Mouse (Mus musculus) heart, embryonic 14.5 days (tissue): Measurements from ENCODE around the gene 2010111I01Rik. TPM values are rescaled to one million over a fixed set of nuclear protein-coding genes. Genes with fewer than 3 reads are reported as not detected.

ENCODE experiments used
- ATAC-seq: fragments of 200-750 bp; cut with Nextera tagmentation; 2 replicates; pipeline ENCODE4 v1.8.0; 2017; ENCODE audit warnings: low read depth, moderate TSS enrichment; ENCODE audit not compliant: insufficient number of reproducible peaks, insufficient read depth, low FRiP score
- H3K27ac ChIP-seq, 2 experiments: fragments of 200-500 bp in 1 of 2; fragments of 300-500 bp in 1 of 2; sonication (generic) in 1 of 2; replicated peaks in 1 of 2; 2 replicates each; pipeline ENCODE4 v1.5.1; 2012 to 2014; ENCODE audit warnings: low read depth in 2 of 2, low read length in 2 of 2, control low read depth in 1 of 2, mild to moderate bottlenecking in 1 of 2, mixed read lengths in 1 of 2; ENCODE audit not compliant: control insufficient read depth in 1 of 2, insufficient read depth in 1 of 2
- H3K27me3 ChIP-seq: fragments of 300-500 bp; sonication (generic); 2 replicates; pipeline ENCODE4 v1.6.1; 2014; ENCODE audit warnings: mild to moderate bottlenecking, low read length, control low read depth; ENCODE audit not compliant: control insufficient read depth, insufficient read depth
- H3K36me3 ChIP-seq: fragments of 300-500 bp; sonication (generic); 2 replicates; pipeline ENCODE4 v1.6.1; 2014; ENCODE audit warnings: mild to moderate bottlenecking, control low read depth, low read length, mixed read lengths; ENCODE audit not compliant: control insufficient read depth, insufficient read depth
- H3K4me1 ChIP-seq, 2 experiments: fragments of 200-500 bp in 1 of 2; fragments of 300-500 bp in 1 of 2; sonication (generic) in 1 of 2; 2 replicates each; pipeline ENCODE4 v1.6.1; 2012 to 2014; ENCODE audit warnings: low read length in 2 of 2, control low read depth in 1 of 2, mixed read lengths in 1 of 2; ENCODE audit not compliant: control insufficient read depth in 2 of 2, insufficient read depth in 2 of 2
- H3K4me2 ChIP-seq: fragments of 300-500 bp; sonication (generic); 2 replicates; pipeline ENCODE4 v1.6.1; 2014; ENCODE audit warnings: mild to moderate bottlenecking, low read length
- H3K4me3 ChIP-seq, 2 experiments: fragments of 200-500 bp in 1 of 2; fragments of 300-500 bp in 1 of 2; sonication (generic) in 1 of 2; 2 replicates each; pipeline ENCODE4 v1.5.1; 2012 to 2014; ENCODE audit warnings: low read length in 2 of 2, mild to moderate bottlenecking in 2 of 2, control low read depth in 1 of 2, low read depth in 1 of 2, moderate library complexity in 1 of 2; ENCODE audit not compliant: control insufficient read depth in 1 of 2, insufficient read depth in 1 of 2
- H3K9ac ChIP-seq: fragments of 300-500 bp; sonication (generic); 2 replicates; pipeline ENCODE4 v1.6.1; 2014; ENCODE audit warnings: mild to moderate bottlenecking, low read length
- H3K9me3 ChIP-seq: fragments of 300-500 bp; sonication (generic); 2 replicates; pipeline ENCODE4 v1.6.1; 2016; ENCODE audit warnings: low read length, control low read depth; ENCODE audit not compliant: control insufficient read depth
- WGBS: fragments of 180-500 bp; shearing (Covaris S2); extraction: QIAGEN DNeasy Blood & Tissue Kit; methylation state at CpG from one replicate; pipeline ENCODE4 v1.1.7; 2014; 5-methylcytosine and 5-hydroxymethylcytosine counted together
- polyA plus RNA-seq: library from polyadenylated mRNA; unstranded; fragments of >200 nt; fragmentation: Nextera tagmentation; extraction: Ambion mirVana; gene quantifications from 2 replicates; pipeline ENCODE4 v1.2.1, GENCODE M21; 2014

2010111I01Rik gene
- polyA plus RNA-seq, 1 experiment from 2014 or later: 69.5 TPM

- Histone ChIP-seq H3K4me3 (no peak overlapping the region), H3K36me3 (no peaks in the 10 kb centered on the region), H3K27me3 (no peaks in the 10 kb centered on the region), H3K4me1 (0 out of 4 replicates have a peak, but pooled peaks cover 0 to 3% of the 10 kb centered on the region in 2 experiments), H3K9ac (no peak overlapping the region), H3K4me2 (no peak overlapping the region), H3K27ac (no peak overlapping the region), H3K9me3 (no peaks in the 10 kb centered on the region)
- 67% methylated on average over 4 of the region's 4 CpGs for WGBS
- no peak for ATAC-seq
These were observed 182.0 kb downstream of the 2010111I01Rik start for GRCm38 (mm10) chr13:63146604-63147188.

GRCm38 (mm10) chr13:63148157-63148556 is 183.5 kb downstream of the 2010111I01Rik start:
- Histone ChIP-seq H3K27me3 (no peaks in the 10 kb centered on the region), H3K9me3 (no peaks in the 10 kb centered on the region), H3K4me3 (no peak overlapping the region), H3K4me2 (no peak overlapping the region), H3K9ac (no peak overlapping the region), H3K27ac (no peak overlapping the region), H3K4me1 (0 out of 4 replicates have a peak, but pooled peaks cover 0 to 3% of the 10 kb centered on the region in 2 experiments), H3K36me3 (no peaks in the 10 kb centered on the region)
- 56% methylated on average over 1 of the region's 1 CpGs for WGBS
- no peak for ATAC-seq

DNA sequence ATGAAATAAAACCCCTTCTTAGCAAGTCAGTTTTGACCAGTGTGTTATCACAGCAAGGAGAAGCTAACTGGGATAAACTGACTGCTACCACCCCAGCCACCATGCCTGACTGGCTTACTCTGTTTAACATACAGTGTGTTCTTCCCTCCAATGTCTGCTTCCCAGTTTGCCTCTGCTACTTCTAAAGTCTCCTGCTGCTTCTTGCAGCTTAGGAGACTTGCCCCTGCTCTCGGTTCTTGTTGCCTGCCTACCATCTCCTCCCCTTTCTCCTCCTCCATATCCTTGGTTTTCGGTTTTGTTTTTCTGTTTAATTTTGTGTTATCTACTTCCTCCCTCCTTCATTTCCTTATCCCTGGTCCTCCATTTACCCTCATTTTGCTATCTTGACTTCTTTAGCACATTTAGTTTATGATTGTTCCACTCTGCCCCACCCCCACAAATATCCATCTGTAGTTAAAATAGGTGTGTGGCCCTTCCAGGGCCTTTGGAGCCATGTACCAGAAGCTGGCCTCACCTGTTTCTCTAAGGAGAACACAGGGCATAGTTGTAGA is 185.9 kb downstream of the 2010111I01Rik start:
- Histone ChIP-seq H3K9me3 (no peaks in the 10 kb centered on the region), H3K27ac (peak overlapping the region; percentile 24 to 45; a peak in 3 of 4 replicates), H3K4me3 (no peak overlapping the region), H3K9ac (no peak overlapping the region), H3K27me3 (no peaks in the 10 kb centered on the region), H3K36me3 (no peaks in the 10 kb centered on the region), H3K4me2 (no peak overlapping the region), H3K4me1 (peaks cover 5 to 14% of the 10 kb centered on the region in 2 experiments)
- 32% methylated on average over 2 of the region's 2 CpGs for WGBS
- ATAC-seq: no peak

- Histone ChIP-seq H3K27me3 (no peaks in the 10 kb centered on the region), H3K9me3 (no peaks in the 10 kb centered on the region), H3K9ac (no peak overlapping the region), H3K36me3 (no peaks in the 10 kb centered on the region), H3K4me1 (peaks cover 5 to 14% of the 10 kb centered on the region in 2 experiments), H3K4me2 (no peak overlapping the region), H3K4me3 (no peak overlapping the region), H3K27ac (peak overlapping the region; percentile 40 to 45; a peak in 3 of 4 replicates)
- WGBS: 50% methylated on average over 9 of the region's 9 CpGs
- ATAC-seq: peak; percentile 64
These were observed 186.5 kb downstream of the 2010111I01Rik start for GRCm38 (mm10) chr13:63151028-63151738.

DNA sequence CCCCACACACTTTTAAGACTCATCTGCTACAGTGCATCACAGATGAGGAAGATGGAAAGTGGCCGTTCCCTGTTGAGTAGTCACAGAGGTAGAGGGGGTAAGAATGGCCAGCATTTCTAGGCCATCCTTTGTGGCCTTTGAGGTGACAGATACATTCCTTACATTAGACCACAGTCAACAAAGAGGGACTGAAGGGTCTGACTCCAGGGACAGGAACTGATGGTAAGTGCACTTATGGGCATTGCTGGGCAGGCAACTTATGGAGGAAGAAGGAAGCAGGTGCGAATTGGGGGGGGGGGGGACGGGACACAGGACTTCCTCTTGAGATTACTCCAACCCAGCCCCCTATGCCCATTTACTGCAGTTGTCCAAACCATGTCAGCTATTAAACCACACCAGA is 187.8 kb downstream of the 2010111I01Rik start:
- Histone ChIP-seq H3K27me3 (no peaks in the 10 kb centered on the region), H3K4me1 (peaks cover 5 to 14% of the 10 kb centered on the region in 2 experiments), H3K9me3 (no peaks in the 10 kb centered on the region), H3K4me2 (no peak overlapping the region), H3K4me3 (no peak overlapping the region), H3K27ac (no peak overlapping the region), H3K36me3 (no peaks in the 10 kb centered on the region), H3K9ac (no peak overlapping the region)
- ATAC-seq: no peak
- 57% methylated on average over 3 of the region's 3 CpGs for WGBS

DNA sequence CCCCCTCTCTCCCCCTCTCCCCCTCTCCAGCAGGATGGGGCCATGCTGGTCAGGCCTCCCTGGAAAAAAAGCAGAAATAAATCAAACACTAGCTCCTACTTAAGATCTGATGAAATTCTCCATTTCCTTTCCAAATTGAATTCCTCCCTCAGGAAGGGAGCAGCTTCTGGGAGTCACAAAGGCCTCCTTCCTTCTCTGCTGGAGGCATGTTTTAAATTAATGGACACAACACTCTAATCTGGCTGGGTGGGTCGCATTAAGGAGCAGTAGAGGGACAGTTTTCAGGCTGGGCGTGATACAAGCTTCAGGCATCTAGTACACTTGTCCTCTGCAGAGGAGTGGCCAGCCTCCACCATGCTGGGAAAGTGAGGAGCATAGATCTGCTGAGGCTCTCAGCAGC is 188.7 kb downstream of the 2010111I01Rik start:
- no peak overlapping the region for H3K4me3 ChIP-seq
- no peaks in the 10 kb centered on the region for H3K27me3 ChIP-seq
- H3K36me3 ChIP-seq: no peaks in the 10 kb centered on the region
- peak overlapping the region in 1 of 2 experiments; percentile 24; a peak in 1 of 4 replicates for H3K27ac ChIP-seq
- no peaks in the 10 kb centered on the region for H3K9me3 ChIP-seq
- H3K4me1 ChIP-seq: peaks cover 5 to 14% of the 10 kb centered on the region in 2 experiments
- H3K9ac ChIP-seq: no peak overlapping the region
- no peak overlapping the region for H3K4me2 ChIP-seq
- ATAC-seq: no peak
- WGBS: 50% methylated on average over 2 of the region's 2 CpGs

- no peak for ATAC-seq
- peak overlapping the region in 1 of 2 experiments; percentile 19; a peak in 2 of 4 replicates for H3K27ac ChIP-seq
- no peaks in the 10 kb centered on the region for H3K36me3 ChIP-seq
- no peaks in the 10 kb centered on the region for H3K9me3 ChIP-seq
- H3K27me3 ChIP-seq: no peaks in the 10 kb centered on the region
- peaks cover 5 to 14% of the 10 kb centered on the region in 2 experiments for H3K4me1 ChIP-seq
- H3K4me3 ChIP-seq: no peak overlapping the region
- H3K4me2 ChIP-seq: no peak overlapping the region
- H3K9ac ChIP-seq: no peak overlapping the region
- whole genome bisulfite sequencing: 58% methylated on average over 7 of the region's 7 CpGs
These were observed 190.3 kb downstream of the 2010111I01Rik start for GRCm38 (mm10) chr13:63154851-63155571.
